Mouse (Mus musculus): ENCODE measurements at regions not wholly inside any gene's neighbourhood (a gene's known extent, or its start where the extent isn't known, plus 50 kb on each side); places are given as distances from the start of the nearest gene placed in this dataset.

GRCm38 (mm10) chr1:23207843-23208242, 105.8 kb upstream of the 4933415F23Rik start:
- TF ChIP-seq POLR2A (IDR thresholded peaks at IDR 0.05; ENCODE audit: low read depth, low read length) (no peak), CTCF (IDR thresholded peaks at IDR 0.05; ENCODE audit: extremely low read depth, insufficient read length, insufficient replicate concordance, low read depth, low read length) (no peak)

Data from small intestine, adult 2 months (tissue).